Mouse (Mus musculus) heart, embryonic 15.5 days (tissue): Measurements from ENCODE around the gene Accs. TPM values are rescaled to one million over a fixed set of nuclear protein-coding genes. Genes with fewer than 3 reads are reported as not detected.

ENCODE experiments used
- ATAC-seq: fragments of 200-750 bp; cut with Nextera tagmentation; replicated peaks from 2 replicates; pipeline ENCODE4 v1.8.0; 2017; ENCODE audit warnings: low read depth, moderate TSS enrichment; ENCODE audit not compliant: insufficient number of reproducible peaks, insufficient read depth, low FRiP score
- H3K27ac ChIP-seq: fragments of 300-500 bp; sonication (generic); 2 replicates; pipeline ENCODE4 v1.5.1; 2015; ENCODE audit warnings: mild to moderate bottlenecking, inconsistent platforms
- H3K27me3 ChIP-seq: fragments of 300-500 bp; sonication (generic); 2 replicates; pipeline ENCODE4 v1.6.1; 2015; ENCODE audit warnings: inconsistent platforms
- H3K36me3 ChIP-seq: fragments of 300-500 bp; sonication (generic); 2 replicates; pipeline ENCODE4 v1.6.1; 2015; ENCODE audit warnings: mild to moderate bottlenecking, inconsistent platforms
- H3K4me1 ChIP-seq: fragments of 300-500 bp; sonication (generic); replicated peaks from 2 replicates; pipeline ENCODE4 v1.6.1; 2015; ENCODE audit warnings: inconsistent platforms
- H3K4me2 ChIP-seq: fragments of 300-500 bp; sonication (generic); 2 replicates; pipeline ENCODE4 v1.6.1; 2015; ENCODE audit warnings: inconsistent platforms, mild to moderate bottlenecking, moderate library complexity
- H3K4me3 ChIP-seq: fragments of 300-500 bp; sonication (generic); 2 replicates; pipeline ENCODE4 v1.5.1; 2015; ENCODE audit warnings: mild to moderate bottlenecking, inconsistent platforms
- H3K9ac ChIP-seq: fragments of 300-500 bp; sonication (generic); 2 replicates; pipeline ENCODE4 v1.6.1; 2015; ENCODE audit warnings: mild to moderate bottlenecking, inconsistent platforms
- H3K9me3 ChIP-seq: fragments of 300-500 bp; sonication (generic); replicated peaks from 2 replicates; pipeline ENCODE4 v1.6.1; 2016; ENCODE audit warnings: inconsistent platforms
- WGBS: fragments of 180-500 bp; shearing (Covaris S2); methylation state at CpG from one replicate; pipeline ENCODE4 v1.1.7; 2015; ENCODE audit warnings: mixed read lengths; 5-methylcytosine and 5-hydroxymethylcytosine counted together
- polyA plus RNA-seq: library from polyadenylated mRNA; unstranded; fragments of >200 nt; fragmentation: Nextera tagmentation; extraction: Ambion mirVana; gene quantifications from 2 replicates; pipeline ENCODE4 v1.2.1, GENCODE M21; 2015

Accs gene
- polyA plus RNA-seq, 1 experiment from 2014 or later: 5.9 TPM

DNA sequence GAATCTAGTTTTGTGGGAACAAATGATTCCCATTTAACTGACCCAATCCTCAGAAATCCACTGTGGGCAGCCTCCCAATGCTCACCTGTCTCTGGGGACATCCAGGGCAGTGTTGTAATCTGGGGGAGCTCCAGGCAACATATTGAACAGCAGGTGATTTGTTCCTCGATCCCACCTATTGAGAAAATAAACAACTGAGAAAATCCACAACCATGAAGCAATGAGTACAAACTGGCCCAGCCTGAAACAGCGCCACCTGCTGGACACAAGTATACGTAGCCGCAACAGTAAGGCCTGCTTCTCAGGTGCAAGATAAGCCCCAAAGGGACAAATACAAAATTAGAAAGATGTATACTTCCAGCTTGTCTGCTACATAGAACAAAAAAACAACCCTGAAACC lies 37.9 kb downstream of the Accs start:
- no peaks in the 10 kb centered on the region for H3K27me3 ChIP-seq
- H3K9me3 ChIP-seq: no peaks in the 10 kb centered on the region
- H3K4me1 ChIP-seq: no peaks in the 10 kb centered on the region
- 40% methylated on average over 4 of the region's 4 CpGs for WGBS
- H3K27ac ChIP-seq: no peak overlapping the region
- no peak overlapping the region for H3K4me2 ChIP-seq
- no peak for ATAC-seq
- H3K36me3 ChIP-seq: peaks cover 30% of the 10 kb centered on the region
- no peak overlapping the region for H3K9ac ChIP-seq
- no peak overlapping the region for H3K4me3 ChIP-seq

DNA sequence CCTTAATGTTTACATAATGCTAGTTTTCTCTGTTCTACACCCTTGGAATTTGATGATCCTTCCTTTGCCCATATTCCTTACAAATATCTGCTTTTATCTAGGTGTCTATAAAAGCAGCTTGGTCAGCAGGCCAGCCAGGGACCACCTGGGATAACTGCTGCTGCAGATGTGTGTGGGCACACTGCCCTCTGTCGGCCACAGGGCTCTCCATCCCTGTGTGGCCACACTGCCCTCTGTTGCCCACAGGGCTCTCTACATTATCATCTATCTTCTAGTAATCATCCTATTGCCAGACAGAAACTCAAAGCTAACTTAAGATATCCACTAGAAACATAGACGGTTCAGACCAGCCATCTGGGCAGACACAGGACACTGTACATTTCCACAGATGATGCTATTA lies 39.8 kb downstream of the Accs start:
- Histone ChIP-seq H3K27ac (no peak overlapping the region), H3K4me3 (no peak overlapping the region), H3K4me2 (no peak overlapping the region), H3K36me3 (peaks cover 34% of the 10 kb centered on the region), H3K4me1 (no peaks in the 10 kb centered on the region), H3K9ac (no peak overlapping the region), H3K27me3 (no peaks in the 10 kb centered on the region), H3K9me3 (no peaks in the 10 kb centered on the region)
- 4% methylated on average over 2 of the region's 2 CpGs for WGBS
- ATAC-seq: no peak

DNA sequence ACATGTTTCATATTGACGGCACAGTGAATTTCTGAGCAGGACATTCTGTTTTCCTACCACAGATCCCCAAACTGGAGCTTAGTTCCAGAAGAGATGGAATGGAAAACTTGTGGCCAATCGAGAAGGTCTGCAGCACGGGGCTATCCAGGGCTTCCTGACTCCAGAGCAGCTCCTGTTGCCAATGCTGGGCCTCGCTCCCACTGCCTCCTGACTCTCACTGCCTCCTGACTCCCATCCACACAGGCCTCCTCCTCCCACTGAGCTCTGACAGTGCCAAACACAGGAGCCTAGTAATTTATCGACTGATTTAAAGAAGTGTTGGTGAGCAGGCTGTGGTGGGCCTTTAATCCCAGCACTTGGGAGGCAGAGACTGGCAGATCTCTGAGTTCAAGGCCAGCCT lies 41.7 kb downstream of the Accs start:
- Histone ChIP-seq H3K36me3 (peaks cover 38% of the 10 kb centered on the region), H3K9me3 (no peaks in the 10 kb centered on the region), H3K4me2 (no peak overlapping the region), H3K4me1 (no peaks in the 10 kb centered on the region), H3K4me3 (no peak overlapping the region), H3K9ac (no peak overlapping the region), H3K27ac (no peak overlapping the region), H3K27me3 (no peaks in the 10 kb centered on the region)
- ATAC-seq: no peak
- WGBS: 88% methylated on average over 5 of the region's 5 CpGs

DNA sequence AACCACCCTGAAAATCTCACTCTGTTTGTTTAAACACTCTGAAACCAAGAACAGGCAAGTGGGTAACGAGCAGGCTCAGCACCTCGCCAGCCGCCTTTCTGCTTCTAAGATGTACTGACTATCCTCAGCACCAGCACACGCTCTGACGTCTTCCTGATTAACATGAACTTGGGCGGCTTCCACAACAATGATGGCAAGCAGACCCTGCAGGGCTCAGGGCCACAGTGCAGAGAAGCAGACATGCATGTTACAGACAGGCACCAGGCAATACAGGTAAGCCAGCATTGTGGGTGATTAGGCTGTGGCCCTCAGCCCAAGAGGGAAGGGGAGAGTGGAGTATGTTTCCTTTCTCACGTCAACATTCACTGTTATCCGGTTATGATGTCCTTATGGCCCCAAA lies 42.3 kb downstream of the Accs start:
- Histone ChIP-seq H3K27ac (no peak overlapping the region), H3K27me3 (no peaks in the 10 kb centered on the region), H3K4me3 (no peak overlapping the region), H3K9me3 (no peaks in the 10 kb centered on the region), H3K4me2 (no peak overlapping the region), H3K36me3 (peaks cover 34% of the 10 kb centered on the region), H3K4me1 (no peaks in the 10 kb centered on the region), H3K9ac (no peak overlapping the region)
- ATAC-seq: no peak
- WGBS: 75% methylated on average over 8 of the region's 8 CpGs

DNA sequence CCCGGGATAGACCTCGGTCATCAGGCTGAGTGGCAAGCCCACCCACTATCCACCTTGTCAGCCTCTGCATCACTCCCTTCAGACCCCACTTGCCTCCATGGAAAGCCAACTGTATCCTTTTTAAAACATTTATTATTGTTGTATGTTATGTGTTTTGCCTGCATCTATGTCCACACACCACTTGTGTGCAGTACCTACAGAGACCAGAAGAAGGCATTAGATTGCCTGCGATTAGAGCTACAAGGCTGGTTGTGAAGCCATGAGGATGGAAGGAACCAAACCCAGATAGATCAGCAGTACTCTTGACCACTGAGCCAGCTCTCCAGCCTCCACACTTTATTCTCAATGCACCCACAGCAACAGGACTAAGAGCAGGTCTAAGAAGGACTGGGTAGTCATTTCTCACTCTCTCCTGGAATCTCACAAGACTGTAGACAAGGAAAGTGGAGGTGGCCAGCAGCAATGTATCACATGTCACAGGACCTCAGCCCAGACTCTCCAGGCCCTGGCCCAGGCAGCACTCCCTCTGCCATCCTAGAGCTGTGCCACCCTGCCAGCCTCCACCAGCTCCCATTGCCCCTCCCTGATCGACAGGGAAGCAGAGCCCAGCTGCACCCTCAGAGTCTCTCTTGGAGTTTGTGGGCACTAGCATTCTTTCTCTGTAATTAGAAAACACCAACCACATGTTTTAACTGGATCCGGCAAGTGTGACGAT lies 43.1 kb downstream of the Accs start:
- no peak for ATAC-seq
- no peaks in the 10 kb centered on the region for H3K27me3 ChIP-seq
- H3K36me3 ChIP-seq: peaks cover 31% of the 10 kb centered on the region
- H3K9ac ChIP-seq: no peak overlapping the region
- H3K4me1 ChIP-seq: no peaks in the 10 kb centered on the region
- H3K4me3 ChIP-seq: no peak overlapping the region
- 90% methylated on average over 6 of the region's 6 CpGs for WGBS
- H3K9me3 ChIP-seq: no peaks in the 10 kb centered on the region
- H3K27ac ChIP-seq: no peak overlapping the region
- H3K4me2 ChIP-seq: no peak overlapping the region

DNA sequence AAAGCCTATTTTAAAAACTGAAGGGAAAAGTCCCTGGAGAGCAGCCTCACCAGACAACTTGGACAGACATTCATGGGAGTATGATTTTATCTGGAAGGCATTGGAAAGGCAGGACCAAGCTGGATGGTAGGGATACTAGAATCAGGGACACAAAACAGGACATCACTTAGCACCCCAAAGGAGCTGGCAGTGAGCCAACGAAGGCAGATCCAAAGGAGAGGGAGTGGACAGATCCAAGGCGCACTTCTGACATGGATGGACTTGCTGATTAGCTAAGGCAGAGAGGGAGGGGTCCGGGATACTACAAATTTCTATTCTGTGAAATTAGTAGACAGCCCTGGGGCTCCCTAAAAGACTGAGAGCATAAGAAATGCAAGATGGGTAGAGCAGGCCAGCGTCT lies 44.2 kb downstream of the Accs start:
- no peak for ATAC-seq
- Histone ChIP-seq H3K4me1 (no peaks in the 10 kb centered on the region), H3K27me3 (no peaks in the 10 kb centered on the region), H3K9me3 (no peaks in the 10 kb centered on the region), H3K9ac (no peak overlapping the region), H3K36me3 (peaks cover 24% of the 10 kb centered on the region), H3K4me2 (no peak overlapping the region), H3K4me3 (no peak overlapping the region), H3K27ac (no peak overlapping the region)
- WGBS: 66% methylated on average over 4 of the region's 4 CpGs

DNA sequence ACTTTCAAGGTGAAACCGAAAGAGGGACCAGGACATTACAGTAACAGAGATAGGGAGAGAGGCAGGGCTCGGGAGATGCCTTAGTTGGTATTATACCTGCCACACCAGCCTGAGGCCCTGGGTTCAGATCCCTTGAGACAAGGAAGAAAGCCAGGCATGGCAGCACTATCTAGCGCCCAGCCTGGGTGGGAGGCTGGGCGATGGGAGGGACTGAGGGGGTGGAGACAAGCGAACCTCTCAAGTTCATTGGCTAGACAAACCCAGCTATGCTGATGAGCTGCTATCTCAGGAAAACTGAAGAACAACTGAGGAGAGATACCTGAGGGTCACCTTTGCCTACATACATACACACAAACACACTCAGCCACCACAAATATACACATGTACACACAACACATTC lies 44.7 kb downstream of the Accs start:
- ATAC-seq: no peak
- Histone ChIP-seq H3K9me3 (no peaks in the 10 kb centered on the region), H3K36me3 (peaks cover 21% of the 10 kb centered on the region), H3K4me1 (no peaks in the 10 kb centered on the region), H3K27me3 (no peaks in the 10 kb centered on the region), H3K9ac (no peak overlapping the region), H3K4me3 (no peak overlapping the region), H3K4me2 (no peak overlapping the region), H3K27ac (no peak overlapping the region)
- WGBS: 84% methylated on average over 5 of the region's 5 CpGs

DNA sequence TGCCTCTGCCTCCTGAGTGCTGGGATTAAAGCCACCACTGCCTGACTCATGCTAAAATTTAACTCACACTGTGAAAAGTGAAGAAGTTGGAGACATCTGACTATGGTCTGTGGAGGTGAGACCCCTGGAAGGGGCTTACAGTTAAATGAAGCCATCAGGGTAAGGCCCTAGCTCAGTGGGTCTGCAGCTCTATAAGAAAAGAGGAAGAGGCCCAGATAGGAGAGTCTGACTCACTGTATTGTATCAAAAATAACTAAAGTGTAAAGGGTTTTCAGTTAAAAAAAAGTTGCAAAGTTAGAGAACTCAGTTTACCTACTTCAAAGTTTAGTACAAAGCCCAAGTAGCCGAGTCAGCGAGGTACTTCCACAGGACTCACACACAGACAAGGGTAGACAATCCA lies 46.8 kb downstream of the Accs start:
- WGBS: 93% methylated on average over 2 of the region's 2 CpGs

DNA sequence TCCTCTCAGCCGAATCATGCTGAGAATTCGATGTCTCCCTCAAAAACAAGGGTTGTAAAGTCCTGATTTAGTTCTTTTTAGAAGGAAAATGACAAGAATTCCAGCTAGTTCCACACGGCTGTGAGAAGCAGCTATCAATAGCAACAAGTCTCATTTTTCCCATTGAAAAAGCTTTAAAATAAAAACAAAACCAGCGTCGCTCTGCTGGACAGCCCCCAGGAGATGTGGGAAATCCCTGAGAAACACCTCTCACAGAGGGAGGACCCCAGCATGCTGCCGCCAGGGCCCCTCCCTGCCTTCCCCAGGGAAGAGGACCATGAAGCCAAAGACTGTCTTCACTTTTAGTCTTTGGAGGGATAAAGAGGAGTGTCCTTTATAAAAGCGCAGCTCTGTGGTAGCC lies 48.6 kb downstream of the Accs start:
- no peak for ATAC-seq
- no peak overlapping the region for H3K9ac ChIP-seq
- H3K4me3 ChIP-seq: no peak overlapping the region
- no peak overlapping the region for H3K27ac ChIP-seq
- H3K9me3 ChIP-seq: no peaks in the 10 kb centered on the region
- H3K27me3 ChIP-seq: no peaks in the 10 kb centered on the region
- peaks cover 14% of the 10 kb centered on the region for H3K4me1 ChIP-seq
- peaks cover 14% of the 10 kb centered on the region for H3K36me3 ChIP-seq
- H3K4me2 ChIP-seq: no peak overlapping the region
- WGBS: 71% methylated on average over 7 of the region's 7 CpGs

More for the DNA sequence above, 46.8 kb downstream of the Accs start:
- H3K27me3 ChIP-seq: no peaks in the 10 kb centered on the region
- H3K36me3 ChIP-seq: peaks cover 17% of the 10 kb centered on the region
- H3K27ac ChIP-seq: no peak overlapping the region
- no peak overlapping the region for H3K4me3 ChIP-seq
- peaks cover 3% of the 10 kb centered on the region for H3K4me1 ChIP-seq
- no peaks in the 10 kb centered on the region for H3K9me3 ChIP-seq
- ATAC-seq: no peak
- no peak overlapping the region for H3K4me2 ChIP-seq
- H3K9ac ChIP-seq: no peak overlapping the region

DNA sequence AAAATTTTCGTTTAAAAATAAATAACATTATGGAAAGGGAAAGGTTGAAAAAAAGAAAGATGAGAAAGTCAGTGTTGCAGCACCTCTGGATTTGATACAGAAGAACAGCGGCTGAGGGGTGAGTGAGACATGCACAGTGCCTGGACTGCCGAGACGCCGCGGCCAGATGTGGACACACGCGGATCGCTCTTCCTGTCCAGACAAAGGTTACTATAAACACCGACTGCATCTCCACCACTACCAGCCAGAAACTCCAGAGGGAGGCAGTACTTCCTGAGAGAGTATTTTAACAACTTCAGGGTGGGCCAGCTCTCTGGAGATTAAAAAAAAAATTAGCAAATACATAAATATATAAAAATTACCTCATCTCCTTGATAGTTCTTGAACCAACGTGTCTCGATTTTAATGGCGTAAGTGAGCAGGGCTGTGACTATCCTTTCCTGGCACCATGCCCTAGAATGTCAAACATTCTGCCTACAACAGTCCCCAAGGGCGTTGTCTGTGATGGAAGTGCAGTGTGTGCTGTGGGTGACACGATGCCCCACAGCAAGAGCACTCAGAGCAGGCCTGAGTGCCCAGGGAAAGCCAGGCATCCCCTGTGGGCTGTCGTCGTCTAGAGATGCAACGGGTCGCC lies 52.5 kb downstream of the Accs start:
- H3K27ac ChIP-seq: peak overlapping the region; percentile 48
- WGBS: 54% methylated on average over 19 of the region's 19 CpGs
- peaks cover 16% of the 10 kb centered on the region for H3K4me1 ChIP-seq
- no peak overlapping the region for H3K9ac ChIP-seq
- ATAC-seq: peak; percentile 72
- H3K9me3 ChIP-seq: no peaks in the 10 kb centered on the region
- no peaks in the 10 kb centered on the region for H3K27me3 ChIP-seq
- H3K4me3 ChIP-seq: no peak overlapping the region
- peaks cover 19% of the 10 kb centered on the region for H3K36me3 ChIP-seq
- no peak overlapping the region for H3K4me2 ChIP-seq

DNA sequence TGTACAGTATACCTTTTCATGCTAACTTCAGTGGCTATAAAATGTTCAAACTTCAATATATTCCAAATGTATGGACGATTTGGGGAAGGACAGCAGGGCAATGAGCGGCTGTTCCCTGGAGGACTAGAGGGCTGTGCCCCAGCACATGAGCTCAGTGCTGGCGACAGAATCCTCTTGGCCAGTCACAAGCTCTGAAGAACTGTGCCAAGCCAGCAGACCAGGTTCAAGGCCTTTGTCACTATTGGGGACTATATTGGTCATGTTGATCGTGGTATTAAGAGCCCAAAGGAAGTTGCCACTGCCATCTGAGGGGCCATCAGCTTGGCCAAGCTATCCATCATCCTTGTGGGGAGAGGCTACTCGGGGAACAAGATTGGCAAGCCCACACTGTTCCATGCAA lies 55.4 kb downstream of the Accs start:
- no peak overlapping the region for H3K4me3 ChIP-seq

More for the DNA sequence above, 55.4 kb downstream of the Accs start:
- H3K9ac ChIP-seq: no peak overlapping the region
- 86% methylated on average over 5 of the region's 5 CpGs for WGBS
- no peaks in the 10 kb centered on the region for H3K9me3 ChIP-seq
- peaks cover 23% of the 10 kb centered on the region for H3K4me1 ChIP-seq
- H3K36me3 ChIP-seq: peaks cover 19% of the 10 kb centered on the region
- no peak overlapping the region for H3K27ac ChIP-seq
- no peak for ATAC-seq
- no peaks in the 10 kb centered on the region for H3K27me3 ChIP-seq
- no peak overlapping the region for H3K4me2 ChIP-seq
